Mouse (Mus musculus) heart, adult 8-10 months (tissue): ENCODE data around the gene Clybl. TPM values are rescaled to one million over a fixed set of nuclear protein-coding genes. Genes with fewer than 3 reads are reported as not detected.

Experiments
- DNase-seq: peaks from one replicate; pipeline ENCODE4 v3.0.0; 2022; ENCODE audit warnings: low spot score
- total RNA-seq, 4 experiments: library from RNA; stranded (reverse); gene quantifications; 2 replicates each; pipeline ENCODE4 v1.2.4; 2022

The Clybl gene
- total RNA-seq, 4 experiments from 2014 or later = 129 to 140 (median 133) TPM

DNA sequence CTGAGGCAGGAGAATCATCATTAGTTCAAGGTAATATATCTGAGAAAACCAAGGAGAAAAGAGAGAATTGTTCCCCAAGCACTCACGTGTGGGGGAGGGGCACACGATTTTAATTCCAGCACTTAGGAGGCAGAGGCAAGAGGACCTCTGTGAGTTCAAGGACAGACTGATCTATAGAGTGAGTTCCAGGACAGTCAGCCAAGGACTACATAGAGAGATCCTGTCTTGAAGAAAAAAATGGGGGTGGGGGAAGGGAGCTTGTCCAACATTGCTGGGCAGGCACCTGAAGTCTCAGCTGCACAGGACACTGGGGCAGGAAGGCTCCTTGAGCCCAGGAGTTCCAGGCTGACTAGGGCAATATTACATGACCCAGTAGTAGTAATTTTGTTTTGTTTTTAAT, 233.3 kb downstream of the Clybl start:
- no peak for DNase-seq

DNA sequence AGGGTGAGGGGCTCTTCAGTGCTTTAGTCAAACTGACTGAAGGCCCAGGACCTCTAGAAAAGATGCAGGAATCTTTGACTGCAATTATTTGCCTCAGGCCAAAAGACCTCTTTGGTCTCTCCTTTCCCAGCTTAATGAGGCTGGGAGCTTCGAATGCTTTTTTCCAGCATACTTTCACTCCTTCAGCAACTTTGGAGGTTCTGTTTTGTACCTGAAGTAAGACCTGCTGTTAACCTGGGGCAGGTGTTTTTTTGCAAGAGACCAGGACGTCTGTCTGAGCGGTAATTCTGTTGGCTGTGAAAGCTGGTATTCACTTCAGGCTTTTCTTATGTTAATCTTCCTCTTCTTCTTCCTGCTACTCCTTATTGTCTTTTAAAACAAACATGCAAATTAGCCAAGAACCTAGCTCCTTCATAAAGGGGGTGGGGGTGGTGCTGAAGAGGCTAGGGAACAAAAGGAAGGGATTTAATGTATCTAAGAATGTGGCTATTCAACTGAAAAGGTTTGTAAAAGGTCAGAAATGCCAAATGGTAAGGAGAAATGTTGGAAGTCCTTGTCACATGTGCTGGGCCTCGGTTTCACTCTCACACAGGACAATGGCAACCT, 234.8 kb downstream of the Clybl start:
- DNase-seq = no peak

DNA sequence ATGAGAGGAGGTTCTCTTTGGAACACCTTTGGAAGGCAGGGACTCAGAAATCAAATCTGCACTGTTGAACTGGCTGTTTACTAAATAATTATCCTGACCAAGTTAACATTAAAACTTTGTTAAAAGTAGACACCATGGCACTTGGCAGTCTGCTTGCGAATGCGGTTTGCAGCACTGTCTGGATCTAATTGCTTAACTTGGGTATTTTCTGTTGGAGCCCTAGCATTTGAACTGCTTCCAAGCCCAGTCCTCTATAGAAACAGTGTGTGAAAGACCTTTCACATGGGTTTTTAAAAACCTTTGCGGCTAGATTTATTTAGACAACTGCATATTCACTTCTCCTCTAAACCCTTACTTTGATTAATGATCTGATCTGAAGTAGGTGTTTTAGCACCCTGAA, 242.9 kb downstream of the Clybl start:
- no peak for DNase-seq

DNA sequence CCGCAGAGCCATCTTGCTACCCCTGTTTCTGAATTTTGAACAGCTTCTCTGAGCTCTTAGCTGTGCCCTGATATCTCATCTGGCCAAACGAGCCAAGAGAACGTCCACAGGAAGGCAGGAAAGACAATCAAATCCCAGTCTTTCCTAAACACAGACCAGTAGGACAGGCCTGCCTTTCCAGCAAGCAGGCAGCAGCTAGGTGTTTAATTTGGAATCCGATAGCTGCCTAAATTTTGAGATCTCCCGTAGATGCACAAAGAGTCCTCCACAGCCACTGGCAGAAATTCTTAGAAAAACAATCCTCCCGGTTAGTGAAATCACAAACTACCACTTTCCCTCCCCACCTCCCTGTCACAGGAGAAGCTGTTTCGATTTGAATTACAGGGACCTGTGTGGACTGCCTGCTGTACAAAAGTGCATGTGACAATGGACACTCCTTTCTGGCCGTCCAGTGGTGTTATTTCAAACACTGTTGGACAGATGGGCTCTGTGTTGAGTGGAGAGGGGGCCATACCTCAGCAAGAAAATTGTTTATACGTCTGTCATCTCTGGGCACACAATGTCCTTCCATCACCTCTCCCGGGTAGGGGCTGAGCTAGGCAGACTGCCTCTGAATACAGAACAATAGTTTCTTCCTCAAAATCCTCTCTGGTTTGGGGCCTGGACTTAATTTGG, 245.2 kb downstream of the Clybl start:
- DNase-seq = no peak

DNA sequence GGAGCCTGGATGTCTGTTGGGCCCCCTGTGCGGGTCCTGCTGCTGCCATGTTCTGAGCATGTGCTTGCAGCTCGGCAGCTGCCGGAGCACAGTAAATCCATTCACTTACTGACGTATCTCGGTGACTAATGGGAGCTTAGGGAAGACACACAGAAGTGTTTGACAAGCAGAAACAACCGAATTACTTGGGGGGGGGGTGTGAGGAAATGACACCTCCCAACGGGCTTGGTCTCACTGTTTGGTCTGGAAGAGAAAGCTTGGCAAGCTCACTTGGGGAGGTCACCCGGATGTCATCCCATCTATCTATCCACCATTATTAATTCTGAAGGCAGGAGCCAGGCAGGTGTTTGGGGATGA, 245.7 kb downstream of the Clybl start:
- DNase-seq = no peak

DNA sequence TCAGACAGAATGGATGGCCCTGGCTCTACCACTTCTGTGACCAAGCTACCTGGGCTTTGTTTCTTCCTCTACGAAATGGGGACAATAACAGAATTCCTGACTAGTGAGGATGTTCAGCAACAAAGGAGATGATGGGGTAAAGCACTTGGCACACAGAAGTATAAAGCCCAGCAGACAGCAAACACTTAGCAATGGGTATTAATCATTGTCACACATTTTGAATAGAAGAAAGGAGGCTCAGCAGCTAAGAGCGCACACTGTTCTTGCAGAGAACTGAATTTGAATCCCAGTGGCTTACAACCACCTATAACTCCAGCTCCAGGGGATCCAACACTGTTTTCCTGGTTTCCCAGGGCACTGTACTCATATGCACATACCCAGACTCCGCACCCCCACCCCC, 246.2 kb downstream of the Clybl start:
- no peak for DNase-seq

DNA sequence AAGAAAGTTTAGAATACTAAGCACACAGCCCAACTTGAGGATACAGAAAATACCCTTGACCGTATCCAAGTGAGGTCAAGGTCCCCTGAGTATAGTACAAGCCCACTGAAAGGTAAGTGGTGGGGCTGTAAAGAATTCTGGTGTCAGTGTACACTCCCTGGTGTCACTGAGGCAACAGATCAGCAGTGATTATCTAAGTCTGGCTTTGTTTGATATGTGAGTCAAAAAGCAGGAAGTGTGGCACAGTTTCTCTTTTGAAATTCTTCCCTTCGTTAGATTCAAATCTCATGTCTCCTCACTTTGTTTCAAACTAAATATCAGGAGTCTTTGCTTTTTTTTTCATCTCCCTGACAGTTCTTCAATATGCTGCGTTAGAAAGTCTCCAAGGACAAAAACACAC, 251.1 kb downstream of the Clybl start:
- DNase-seq = no peak

DNA sequence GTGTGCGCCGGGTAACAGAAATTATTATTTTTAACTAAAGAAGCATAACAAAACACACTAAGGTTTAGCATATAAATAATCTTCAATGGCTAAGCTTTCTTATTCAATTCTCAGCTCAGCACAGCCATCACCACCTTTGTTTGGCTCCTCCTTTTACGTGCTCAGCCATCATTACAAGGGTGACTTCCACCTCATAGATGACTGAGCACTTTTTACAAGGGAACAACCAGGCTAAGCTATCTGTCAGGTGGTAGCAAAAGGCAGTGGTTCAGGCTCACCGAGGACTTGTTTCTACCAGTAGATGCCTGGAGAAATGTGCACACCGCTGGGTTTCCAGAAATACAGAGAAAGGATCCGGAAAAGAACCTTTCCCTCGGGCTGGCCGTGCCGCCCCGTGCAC, 252.5 kb downstream of the Clybl start:
- no peak for DNase-seq

DNA sequence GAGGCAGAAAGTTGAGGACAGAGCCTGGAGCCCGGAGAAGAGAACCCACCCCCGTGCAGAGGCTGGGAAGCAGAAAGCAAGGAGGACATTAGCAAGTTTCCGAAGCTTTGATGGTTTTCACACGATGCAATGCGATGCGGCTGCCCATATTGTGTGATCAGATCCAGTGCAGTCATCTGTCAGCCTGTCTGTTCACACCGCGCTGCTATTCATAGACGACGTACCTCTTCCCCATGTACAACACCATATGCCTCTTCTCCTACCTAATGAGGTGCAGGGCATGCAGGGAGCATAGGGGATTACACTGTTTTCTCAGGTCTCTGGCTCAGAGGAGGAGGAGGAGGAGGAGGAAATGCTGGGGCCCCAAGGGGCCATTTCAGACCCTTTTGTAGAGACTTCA, 255.3 kb downstream of the Clybl start:
- no peak for DNase-seq

DNA sequence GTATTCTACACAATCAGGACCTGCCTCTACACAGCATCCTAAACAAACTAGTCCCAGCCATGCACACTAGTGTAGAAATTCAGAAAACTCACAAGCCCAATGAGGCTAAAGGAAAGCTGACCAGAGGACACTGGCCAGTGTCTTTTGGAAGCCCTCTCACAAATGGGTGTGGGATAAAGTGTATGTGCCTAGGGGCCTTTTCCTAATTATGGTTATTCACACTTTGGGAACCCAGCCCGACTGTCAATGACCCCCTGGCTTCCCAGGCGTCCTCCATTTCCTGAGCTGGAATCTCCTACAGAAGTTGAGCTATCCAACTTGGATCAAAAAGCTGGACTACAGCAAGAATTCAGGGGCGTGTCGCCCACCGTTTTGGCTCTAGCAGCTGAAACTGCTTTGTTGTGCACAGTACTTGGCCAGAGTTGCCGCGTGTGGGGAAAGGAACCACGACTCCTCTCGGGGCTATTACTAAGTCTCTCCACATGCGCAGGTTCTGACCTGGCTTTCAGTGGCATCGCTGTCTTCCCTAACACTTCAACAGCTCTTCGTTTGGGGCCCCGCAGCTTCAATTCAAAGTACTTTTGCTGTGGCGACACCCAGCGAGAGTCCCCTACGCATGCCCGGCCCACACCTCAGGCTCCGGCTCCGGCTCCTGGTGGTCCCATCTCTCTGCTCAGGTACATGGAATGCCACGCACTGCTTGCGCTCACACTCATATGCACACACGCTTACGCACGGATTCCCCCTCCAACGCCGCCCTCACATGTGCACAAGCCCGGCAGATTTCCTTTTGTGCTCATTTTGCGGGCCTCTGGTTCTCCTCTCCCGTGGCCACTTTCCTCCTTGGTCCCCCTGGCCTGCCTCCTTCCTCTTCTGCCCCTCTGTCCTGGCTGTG, 268.3 kb downstream of the Clybl start:
- DNase-seq = no peak

DNA sequence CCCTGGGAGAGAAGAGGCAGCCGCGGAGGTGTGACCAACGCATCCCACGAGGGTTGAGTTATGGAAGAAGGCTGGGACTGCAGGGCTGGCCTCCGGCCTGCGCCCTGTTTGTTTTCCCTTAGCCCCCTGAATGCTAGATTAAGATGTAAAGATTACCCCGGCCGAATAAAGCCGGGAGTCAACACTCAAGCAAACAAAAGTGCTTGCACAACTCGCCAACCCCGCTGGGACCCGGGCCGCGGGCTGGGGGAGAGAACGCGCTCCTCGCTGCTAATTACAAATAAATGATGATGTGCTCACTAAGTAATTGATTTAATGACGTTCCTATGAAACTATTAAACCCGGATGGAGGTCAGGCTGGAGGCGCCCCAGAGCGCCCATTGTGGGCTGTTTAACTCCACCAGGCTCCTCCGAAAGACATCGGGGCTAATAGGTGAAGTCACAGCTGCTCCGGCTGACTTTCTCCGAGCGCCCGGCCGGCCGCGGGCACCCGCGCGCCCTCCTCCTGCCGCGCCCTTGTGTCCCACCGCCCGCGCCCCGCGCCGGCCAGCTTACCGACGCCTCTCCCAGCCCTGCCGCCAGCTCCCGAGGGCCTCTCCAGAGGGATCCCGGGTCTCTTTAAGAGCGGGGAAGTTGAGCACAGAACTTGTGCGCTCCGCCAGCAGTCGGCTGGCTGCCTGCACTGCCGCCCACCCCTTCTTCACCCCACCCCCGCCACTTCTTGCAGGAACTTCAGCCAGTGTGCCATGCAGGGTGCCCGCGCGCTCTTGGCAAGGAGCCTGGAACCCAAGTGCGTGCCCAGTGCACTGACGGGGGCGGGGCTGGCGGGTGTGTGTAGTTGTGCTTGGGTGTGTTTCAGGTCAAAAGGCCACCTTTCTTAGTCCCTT, 269.2 kb downstream of the Clybl start, which contains the start of gene Gm5089:
Gm5089 (minus strand) TSS at position 620 of the 887 bp plus-strand sequence.
- no peak for DNase-seq

DNA sequence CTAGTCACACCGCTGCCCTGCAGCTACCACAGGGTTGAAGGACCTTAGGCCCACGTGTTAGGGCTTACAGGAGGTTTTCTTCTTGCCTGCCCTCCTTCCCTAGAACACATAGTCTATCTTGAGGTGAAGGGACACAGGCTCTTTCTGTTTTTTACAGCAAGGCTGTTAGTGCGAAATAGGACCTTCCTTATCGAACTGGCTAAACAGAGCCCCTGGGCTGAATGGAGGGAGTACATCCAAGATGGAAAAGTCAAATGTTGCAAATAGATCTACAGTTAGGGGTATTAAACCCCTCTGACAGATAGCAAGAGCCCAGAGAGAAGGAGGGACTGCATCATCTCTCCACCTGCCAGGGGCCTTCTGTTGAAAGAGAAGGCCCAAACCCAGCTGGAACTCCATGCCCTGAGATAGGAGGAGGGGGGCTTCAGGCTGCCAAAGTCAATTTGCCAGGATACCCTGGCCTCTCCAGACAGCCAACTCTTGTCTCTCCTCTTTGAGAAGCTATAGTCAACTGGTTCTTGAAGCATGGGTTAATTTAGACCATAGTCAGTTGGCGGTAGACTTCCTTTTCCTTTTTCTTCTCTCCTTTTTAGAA, 270.1 kb downstream of the Clybl start:
- no peak for DNase-seq

Other genes starting within 250 kb of the Clybl start
- 1 to 10 TPM in 3 of 4 experiments, under 1 TPM in 1; 0.87 to 1.7 (median 1.1) TPM for gene Gpr183, start 216.5 kb upstream of the Clybl start, total RNA-seq
- gene Timm8a2, start 147.0 kb upstream of the Clybl start, total RNA-seq = not detected
- gene Tm9sf2, start 74.7 kb upstream of the Clybl start, total RNA-seq = 100 to 1,000 TPM; 120 to 144 (median 136) TPM